Mouse (Mus musculus) kidney, embryonic 16.5 days (tissue): Measurements from ENCODE around the gene Phkg1. TPM values are rescaled to one million over a fixed set of nuclear protein-coding genes. Genes with fewer than 3 reads are reported as not detected.
"Not testable (repeated sequence)": the region's sequence is repeated elsewhere in the genome, so short reads cannot be mapped to it uniquely, and the experiment has no call there.

Source experiments
- ATAC-seq: fragments of 200-750 bp; cut with Nextera tagmentation; 2 replicates; pipeline ENCODE4 v1.8.0; 2017; ENCODE audit warnings: moderate TSS enrichment; ENCODE audit not compliant: low FRiP score, low TSS enrichment
- H3K27ac ChIP-seq: fragments of 300-500 bp; sonication (generic); 2 replicates; pipeline ENCODE4 v1.5.1; 2014; ENCODE audit warnings: low read length
- H3K27me3 ChIP-seq: fragments of 300-500 bp; sonication (generic); 2 replicates; pipeline ENCODE4 v1.6.1; 2014; ENCODE audit warnings: low read length, control low read depth, mixed read lengths; ENCODE audit not compliant: insufficient read depth
- H3K36me3 ChIP-seq: fragments of 300-500 bp; sonication (generic); 2 replicates; pipeline ENCODE4 v1.6.1; 2014; ENCODE audit warnings: low read length, control low read depth, mixed read lengths; ENCODE audit not compliant: insufficient read depth
- H3K4me1 ChIP-seq: fragments of 300-500 bp; sonication (generic); 2 replicates; pipeline ENCODE4 v1.6.1; 2014; ENCODE audit warnings: low read length, control low read depth, mixed read lengths; ENCODE audit not compliant: insufficient read depth
- H3K4me2 ChIP-seq: fragments of 300-500 bp; sonication (generic); replicated peaks from 2 replicates; pipeline ENCODE4 v1.6.1; 2014; ENCODE audit warnings: low read depth, low read length
- H3K4me3 ChIP-seq: fragments of 300-500 bp; sonication (generic); 2 replicates; pipeline ENCODE4 v1.5.1; 2014; ENCODE audit warnings: mild to moderate bottlenecking, low read length
- H3K9ac ChIP-seq: fragments of 300-500 bp; sonication (generic); replicated peaks from 2 replicates; pipeline ENCODE4 v1.6.1; 2014; ENCODE audit warnings: low read length
- H3K9me3 ChIP-seq: fragments of 300-500 bp; sonication (generic); 2 replicates; pipeline ENCODE4 v1.6.1; 2016; ENCODE audit warnings: low read length, control low read depth
- WGBS: fragments of 180-500 bp; shearing (Covaris S2); extraction: QIAGEN DNeasy Blood & Tissue Kit; methylation state at CpG from one replicate; pipeline ENCODE4 v1.1.7; 2014; 5-methylcytosine and 5-hydroxymethylcytosine counted together
- polyA plus RNA-seq: library from polyadenylated mRNA; unstranded; fragments of >200 nt; fragmentation: Nextera tagmentation; extraction: Ambion mirVana; gene quantifications from 2 replicates; pipeline ENCODE4 v1.2.1, GENCODE M21; 2015

The Phkg1 gene
- polyA plus RNA-seq, 1 experiment from 2014 or later, result 0.21 TPM

GRCm38 (mm10) chr5:129929924-129930855 lies 31.8 kb upstream of the Phkg1 start:
- Histone ChIP-seq H3K4me2 (no peak overlapping the region), H3K4me3 (no peak overlapping the region), H3K27me3 (no peaks in the 10 kb centered on the region), H3K27ac (no peak overlapping the region), H3K36me3 (no peaks in the 10 kb centered on the region), H3K4me1 (no peaks in the 10 kb centered on the region), H3K9me3 (no peaks in the 10 kb centered on the region), H3K9ac (no peak overlapping the region)
- 55% methylated on average over 9 of the region's 9 CpGs for WGBS
- no peak for ATAC-seq

GRCm38 (mm10) chr5:129925933-129926332 lies 27.6 kb upstream of the Phkg1 start:
- ATAC-seq, result no peak
- Histone ChIP-seq H3K27ac (no peak overlapping the region), H3K9me3 (no peaks in the 10 kb centered on the region), H3K4me3 (no peak overlapping the region), H3K9ac (no peak overlapping the region), H3K27me3 (no peaks in the 10 kb centered on the region), H3K36me3 (no peaks in the 10 kb centered on the region), H3K4me2 (no peak overlapping the region), H3K4me1 (no peaks in the 10 kb centered on the region)
- 57% methylated on average over 5 of the region's 5 CpGs for WGBS

GRCm38 (mm10) chr5:129924820-129925452 lies 26.6 kb upstream of the Phkg1 start:
- H3K27ac ChIP-seq, result no peak overlapping the region
- no peak for ATAC-seq
- H3K9me3 ChIP-seq, result no peaks in the 10 kb centered on the region
- H3K4me1 ChIP-seq, result no peaks in the 10 kb centered on the region
- no peak overlapping the region for H3K4me2 ChIP-seq
- no peak overlapping the region for H3K9ac ChIP-seq
- H3K27me3 ChIP-seq, result no peaks in the 10 kb centered on the region
- WGBS, result 82% methylated on average over 8 of the region's 8 CpGs
- H3K36me3 ChIP-seq, result no peaks in the 10 kb centered on the region
- H3K4me3 ChIP-seq, result no peak overlapping the region

GRCm38 (mm10) chr5:129921972-129922371 lies 23.6 kb upstream of the Phkg1 start:
- no peak for ATAC-seq
- WGBS, result 98% methylated on average over 4 of the region's 4 CpGs
- H3K36me3 ChIP-seq, result no peaks in the 10 kb centered on the region
- no peak overlapping the region for H3K9ac ChIP-seq
- H3K4me2 ChIP-seq, result no peak overlapping the region
- H3K27ac ChIP-seq, result no peak overlapping the region
- no peaks in the 10 kb centered on the region for H3K27me3 ChIP-seq
- H3K9me3 ChIP-seq, result no peaks in the 10 kb centered on the region
- no peaks in the 10 kb centered on the region for H3K4me1 ChIP-seq
- H3K4me3 ChIP-seq, result no peak overlapping the region

- Histone ChIP-seq H3K9ac (no peak overlapping the region), H3K36me3 (no peaks in the 10 kb centered on the region), H3K27me3 (no peaks in the 10 kb centered on the region), H3K9me3 (no peaks in the 10 kb centered on the region), H3K4me1 (no peaks in the 10 kb centered on the region), H3K4me3 (no peak overlapping the region), H3K4me2 (no peak overlapping the region), H3K27ac (no peak overlapping the region)
- WGBS, result 54% methylated on average over 8 of the region's 8 CpGs
- no peak for ATAC-seq
Observed at GRCm38 (mm10) chr5:129919320-129919719, 21.0 kb upstream of the Phkg1 start.

GRCm38 (mm10) chr5:129918752-129919151 lies 20.4 kb upstream of the Phkg1 start:
- no peaks in the 10 kb centered on the region for H3K27me3 ChIP-seq
- WGBS, result 81% methylated on average over 9 of the region's 9 CpGs
- no peak for ATAC-seq

GRCm38 (mm10) chr5:129918065-129918651 lies 19.8 kb upstream of the Phkg1 start:
- 91% methylated on average over 24 of the region's 24 CpGs for WGBS
- no peaks in the 10 kb centered on the region for H3K36me3 ChIP-seq

More at GRCm38 (mm10) chr5:129918752-129919151, 20.4 kb upstream of the Phkg1 start:
- Histone ChIP-seq H3K36me3 (no peaks in the 10 kb centered on the region), H3K9ac (no peak overlapping the region), H3K4me1 (no peaks in the 10 kb centered on the region), H3K9me3 (no peaks in the 10 kb centered on the region), H3K4me3 (no peak overlapping the region), H3K27ac (no peak overlapping the region), H3K4me2 (no peak overlapping the region)

GRCm38 (mm10) chr5:129915491-129915890 lies 17.1 kb upstream of the Phkg1 start:
- not testable (repeated sequence) for H3K4me2 ChIP-seq, H3K9me3 ChIP-seq, H3K27ac ChIP-seq, ATAC-seq, H3K9ac ChIP-seq, H3K27me3 ChIP-seq, H3K4me1 ChIP-seq, H3K4me3 ChIP-seq, H3K36me3 ChIP-seq
- WGBS, result 84% methylated on average over 11 of the region's 11 CpGs

More at GRCm38 (mm10) chr5:129918065-129918651, 19.8 kb upstream of the Phkg1 start:
- no peaks in the 10 kb centered on the region for H3K9me3 ChIP-seq
- H3K4me1 ChIP-seq, result no peaks in the 10 kb centered on the region
- no peak overlapping the region for H3K4me2 ChIP-seq
- no peak overlapping the region for H3K4me3 ChIP-seq
- no peak overlapping the region for H3K27ac ChIP-seq
- no peak for ATAC-seq
- H3K9ac ChIP-seq, result no peak overlapping the region
- no peaks in the 10 kb centered on the region for H3K27me3 ChIP-seq

GRCm38 (mm10) chr5:129914024-129914423 lies 15.7 kb upstream of the Phkg1 start:
- ATAC-seq, result no peak

More at GRCm38 (mm10) chr5:129914024-129914423, 15.7 kb upstream of the Phkg1 start:
- Histone ChIP-seq H3K27ac (no peak overlapping the region), H3K27me3 (no peaks in the 10 kb centered on the region), H3K4me1 (peaks cover 1% of the 10 kb centered on the region), H3K9ac (no peak overlapping the region), H3K4me3 (no peak overlapping the region), H3K36me3 (no peaks in the 10 kb centered on the region), H3K4me2 (no peak overlapping the region), H3K9me3 (no peaks in the 10 kb centered on the region)
- WGBS, result 46% methylated on average over 2 of the region's 2 CpGs
